Mouse (Mus musculus) erythroblast, embryonic 14.5 days (primary cell): ENCODE results near the gene Lrrc74b.

ENCODE experiments used
- GATA1 ChIP-seq: IDR thresholded peaks from 2 replicates; pipeline ENCODE4 v1.6.1; 2012; ENCODE audit warnings: low read length, inconsistent platforms, mixed read lengths
- TAL1 ChIP-seq: IDR thresholded peaks from 3 replicates; pipeline ENCODE4 v1.6.1; 2012; ENCODE audit warnings: low read length, inconsistent platforms, mixed read lengths

- TF ChIP-seq TAL1, result no peak
- TF ChIP-seq GATA1, result no peak
Measured at GRCm38 (mm10) chr16:17600944-17601562, 40.0 kb upstream of the Lrrc74b start.
